Mouse (Mus musculus) olfactory bulb, adult 2 months (tissue): ENCODE data around the gene Calm3.

Experiments
- CTCF ChIP-seq: fragments of 200-500 bp; IDR thresholded peaks from 2 replicates; pipeline ENCODE4 v1.5.1; 2012; ENCODE audit warnings: low read depth, mild to moderate bottlenecking, low read length, moderate library complexity; ENCODE audit not compliant: insufficient read depth
- POLR2A ChIP-seq: fragments of 200-500 bp; IDR thresholded peaks from 2 replicates; pipeline ENCODE4 v1.6.1; 2012; ENCODE audit warnings: mild to moderate bottlenecking, low read depth, low read length, moderate library complexity; ENCODE audit not compliant: insufficient read depth

- no peak for TF ChIP-seq CTCF
- TF ChIP-seq POLR2A: no peak
Measured at GRCm38 (mm10) chr7:16907842-16908241, 16.1 kb downstream of the Calm3 start.
